Mouse (Mus musculus): ENCODE measurements around the gene Adad1. TPM values are rescaled to one million over a fixed set of nuclear protein-coding genes. Genes with fewer than 3 reads are reported as not detected.

The Adad1 gene
- not detected in 4 replicates for total RNA-seq (2023)

GRCm38 (mm10) chr3:37063406-37063805, at the start of gene Adad1:
Gene Adad1, plus strand, starts transcription at chr3:37063527.

GRCm38 (mm10) chr3:37125655-37126054, 62.3 kb downstream of the Adad1 start, which contains the start of gene Il2:
Gene Il2, minus strand, starts transcription at chr3:37125959.

Other genes with a start within 250 kb of the Adad1 start
- gene 4932438A13Rik, start 200.4 kb upstream of the Adad1 start, total RNA-seq (2023): 120 to 137 TPM (median 134 TPM) in 4 replicates
- gene Il2, start 62.4 kb downstream of the Adad1 start, total RNA-seq (2023): not detected in 4 replicates
- gene Il21, start 169.1 kb downstream of the Adad1 start, total RNA-seq (2023): not detected in 4 replicates
- gene Bbs12, start 249.0 kb downstream of the Adad1 start, total RNA-seq (2023): 0.98 to 1.2 TPM (median 1.1 TPM) in 4 replicates
- gene Cetn4, start 249.2 kb downstream of the Adad1 start, total RNA-seq (2023): 1.1 to 1.6 TPM in 2 of 4 replicates, not detected in the others

Data from B cell, adult 62 days (primary cell).